Mouse (Mus musculus) liver, postnatal 0 days (tissue): ENCODE results near the gene 4930402H24Rik.

Experiments used
- CTCF ChIP-seq: sonication (generic); IDR thresholded peaks from 2 replicates; pipeline ENCODE4 v1.5.1; 2016; ENCODE audit warnings: antibody characterized with exemption, low read depth
- EP300 ChIP-seq: IDR thresholded peaks from 2 replicates; pipeline ENCODE4 v1.6.1; 2016; ENCODE audit warnings: antibody characterized with exemption, low read depth, mild to moderate bottlenecking

DNA sequence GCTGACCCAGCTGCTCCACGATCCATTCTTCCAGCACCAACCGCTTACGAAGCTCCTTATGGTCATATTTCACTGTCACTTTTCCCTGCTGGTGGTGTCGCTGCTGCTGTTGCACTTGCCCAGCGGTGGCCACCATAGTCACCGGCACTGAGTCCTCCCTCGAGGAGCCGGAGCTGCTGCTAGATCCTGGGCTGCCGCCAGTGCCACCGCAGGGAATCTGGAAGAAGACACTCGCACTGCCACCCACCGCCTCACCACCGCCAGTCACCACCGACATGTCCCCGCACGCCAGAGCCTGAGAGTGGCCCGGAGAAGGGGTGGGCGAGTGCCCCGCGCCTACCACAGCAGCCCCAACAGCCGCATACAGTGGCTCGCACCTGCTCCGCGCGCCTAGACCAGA, 102.5 kb downstream of the 4930402H24Rik start:
- no peak for TF ChIP-seq CTCF
- no peak for TF ChIP-seq EP300
